Mouse (Mus musculus): Measurements from ENCODE around the gene Prkcsh. TPM values are rescaled to one million over a fixed set of nuclear protein-coding genes. Genes with fewer than 3 reads are reported as not detected.

Prkcsh gene
- polyA plus RNA-seq, 1 experiment from 2014 or later: 111 TPM

DNA sequence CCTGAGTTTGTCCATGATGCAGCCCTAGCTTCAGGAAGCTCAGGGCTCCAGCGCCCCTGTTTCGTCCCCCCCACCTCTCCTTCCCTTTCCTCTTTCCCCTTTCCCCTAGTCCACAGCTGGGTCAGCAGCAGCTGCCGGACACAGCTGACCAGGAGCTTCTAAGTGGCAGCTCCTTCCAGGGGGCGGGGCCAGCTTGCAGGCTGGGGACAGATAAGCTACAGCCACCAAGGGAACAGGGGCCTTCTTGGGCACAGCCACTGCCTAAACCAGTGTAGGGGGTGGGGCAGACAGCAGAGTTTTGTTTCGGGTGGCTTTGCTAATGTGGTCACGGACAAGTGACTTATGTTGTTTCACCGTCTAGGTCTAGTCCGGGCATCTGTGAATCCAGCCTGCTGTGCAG is 39.2 kb upstream of the Prkcsh start, which contains the start of gene Epor:
Gene Epor (minus strand): TSS at position 90 of the 400 bp plus-strand sequence.
- Histone ChIP-seq H3K36me3 (peaks cover 7% of the 10 kb centered on the region; the same call in 1 of the 2 replicates), H3K4me3 (peak within 1 kb of the TSS; percentile 54), H3K27ac (peak within 1 kb of the TSS; percentile 72), H3K4me1 (peaks cover 46% of the 10 kb centered on the region), H3K9me3 (replicated peaks) (no peaks in the 10 kb centered on the region), H3K27me3 (ENCODE audit: low read depth, poor library complexity, severe bottlenecking) (peaks cover 59% of the 10 kb centered on the region)
- peak; percentile 59 for DNase-seq (ENCODE audit: low spot score)
- WGBS: 24% methylated on average over 8 of the region's 8 CpGs

DNA sequence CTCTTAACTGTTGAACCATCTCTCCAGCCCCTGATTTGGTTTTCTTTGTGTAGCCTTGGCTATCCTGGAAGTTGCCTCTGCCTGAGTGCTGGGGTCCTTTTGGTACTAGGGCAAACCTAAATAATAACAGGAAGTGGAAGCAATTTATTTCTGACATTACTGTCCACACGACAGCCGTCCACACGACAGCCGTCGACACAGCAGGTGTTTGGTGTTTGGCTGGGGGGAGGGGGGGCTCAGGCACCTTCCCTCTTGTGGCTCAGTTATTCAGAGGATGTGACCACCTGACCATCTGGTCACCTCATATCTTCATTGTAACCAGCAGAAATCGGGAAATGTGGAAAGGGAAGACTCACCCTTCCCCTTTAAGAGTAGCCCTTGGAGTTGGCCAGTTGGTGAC is 33.7 kb upstream of the Prkcsh start:
- Histone ChIP-seq H3K27ac (no peak overlapping the region), H3K4me1 (peaks cover 4% of the 10 kb centered on the region), H3K36me3 (0 out of 2 replicates have a peak, but pooled peaks cover 1% of the 10 kb centered on the region), H3K4me3 (no peak overlapping the region), H3K27me3 (ENCODE audit: low read depth, poor library complexity, severe bottlenecking) (peaks cover 4% of the 10 kb centered on the region), H3K9me3 (replicated peaks) (no peaks in the 10 kb centered on the region)
- no peak for DNase-seq (ENCODE audit: low spot score)
- 74% methylated on average over 6 of the region's 6 CpGs for WGBS

GRCm38 (mm10) chr9:21969304-21969703 is 33.3 kb upstream of the Prkcsh start:
- no peak overlapping the region for H3K4me3 ChIP-seq
- H3K27ac ChIP-seq: no peak overlapping the region
- 0 out of 2 replicates have a peak, but pooled peaks cover 3% of the 10 kb centered on the region for H3K36me3 ChIP-seq
- H3K27me3 ChIP-seq (ENCODE audit: low read depth, poor library complexity, severe bottlenecking): peaks cover under 1% of the 10 kb centered on the region; the same call in 1 of the 2 replicates
- no peak for DNase-seq (ENCODE audit: low spot score)
- no peaks in the 10 kb centered on the region for H3K9me3 ChIP-seq (replicated peaks)
- peaks cover 4% of the 10 kb centered on the region for H3K4me1 ChIP-seq
- WGBS: 90% methylated on average over 4 of the region's 4 CpGs

- H3K27me3 ChIP-seq (ENCODE audit: low read depth, poor library complexity, severe bottlenecking): peaks cover 8% of the 10 kb centered on the region; the same call in 1 of the 2 replicates
- 90% methylated on average over 10 of the region's 10 CpGs for WGBS
- H3K4me3 ChIP-seq: no peak overlapping the region
- H3K9me3 ChIP-seq (replicated peaks): no peaks in the 10 kb centered on the region
- no peak for DNase-seq (ENCODE audit: low spot score)
- peaks cover 8% of the 10 kb centered on the region; the same call in 1 of the 2 replicates for H3K36me3 ChIP-seq
- H3K27ac ChIP-seq: no peak overlapping the region
- no peaks in the 10 kb centered on the region for H3K4me1 ChIP-seq
Measured at GRCm38 (mm10) chr9:21976626-21977175, 25.9 kb upstream of the Prkcsh start.

DNA sequence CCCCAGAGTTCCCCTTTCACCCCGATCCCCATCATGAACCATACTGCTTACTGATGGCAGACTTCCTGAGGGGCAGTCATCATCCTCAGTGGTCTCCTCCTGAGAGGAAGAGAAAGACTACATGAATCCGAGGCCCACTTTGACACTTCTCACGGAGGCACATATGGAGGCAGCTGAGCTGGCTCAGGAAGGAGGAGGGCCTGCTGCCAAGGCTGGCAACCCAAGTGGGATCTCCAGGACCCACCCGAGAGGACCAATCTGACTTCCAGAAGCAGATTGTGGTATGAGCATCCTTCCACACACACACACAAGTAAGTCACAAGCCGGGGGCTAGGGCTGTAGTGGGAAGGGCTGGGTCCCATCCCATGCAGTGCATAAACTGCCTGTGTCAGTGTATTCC is 25.3 kb upstream of the Prkcsh start:
- 93% methylated on average over 5 of the region's 5 CpGs for WGBS
- Histone ChIP-seq H3K27me3 (ENCODE audit: low read depth, poor library complexity, severe bottlenecking) (peaks cover 8% of the 10 kb centered on the region; the same call in 1 of the 2 replicates), H3K4me1 (no peaks in the 10 kb centered on the region), H3K9me3 (replicated peaks) (no peaks in the 10 kb centered on the region), H3K4me3 (no peak overlapping the region), H3K36me3 (peaks cover 8% of the 10 kb centered on the region; the same call in 1 of the 2 replicates), H3K27ac (no peak overlapping the region)
- no peak for DNase-seq (ENCODE audit: low spot score)

DNA sequence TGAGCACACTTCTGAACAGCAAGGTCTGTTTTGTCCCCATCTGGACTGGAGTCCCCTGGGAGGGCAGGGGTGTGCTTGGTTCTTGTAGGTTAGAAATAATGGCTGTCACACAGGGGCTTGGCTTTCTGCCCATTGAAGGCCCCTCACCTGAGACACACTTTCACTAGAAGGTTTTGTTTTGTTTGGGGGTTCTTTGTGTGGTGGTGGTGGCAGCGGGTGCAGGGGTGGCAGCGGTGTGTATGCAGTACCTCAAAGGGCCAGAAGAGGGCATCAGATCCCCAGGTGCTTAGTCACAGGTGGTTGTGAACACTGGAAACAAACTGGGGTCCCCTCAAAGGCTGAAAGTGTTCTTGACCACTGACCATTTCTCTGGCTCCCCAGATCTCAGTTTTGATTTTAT is 24.6 kb upstream of the Prkcsh start:
- Histone ChIP-seq H3K4me3 (no peak overlapping the region), H3K27me3 (ENCODE audit: low read depth, poor library complexity, severe bottlenecking) (peaks cover 8% of the 10 kb centered on the region; the same call in 1 of the 2 replicates), H3K36me3 (peaks cover 8% of the 10 kb centered on the region; the same call in 1 of the 2 replicates), H3K27ac (no peak overlapping the region), H3K4me1 (no peaks in the 10 kb centered on the region), H3K9me3 (replicated peaks) (no peaks in the 10 kb centered on the region)
- DNase-seq (ENCODE audit: low spot score): peak; percentile 51
- 18% methylated on average over 2 of the region's 2 CpGs for WGBS

DNA sequence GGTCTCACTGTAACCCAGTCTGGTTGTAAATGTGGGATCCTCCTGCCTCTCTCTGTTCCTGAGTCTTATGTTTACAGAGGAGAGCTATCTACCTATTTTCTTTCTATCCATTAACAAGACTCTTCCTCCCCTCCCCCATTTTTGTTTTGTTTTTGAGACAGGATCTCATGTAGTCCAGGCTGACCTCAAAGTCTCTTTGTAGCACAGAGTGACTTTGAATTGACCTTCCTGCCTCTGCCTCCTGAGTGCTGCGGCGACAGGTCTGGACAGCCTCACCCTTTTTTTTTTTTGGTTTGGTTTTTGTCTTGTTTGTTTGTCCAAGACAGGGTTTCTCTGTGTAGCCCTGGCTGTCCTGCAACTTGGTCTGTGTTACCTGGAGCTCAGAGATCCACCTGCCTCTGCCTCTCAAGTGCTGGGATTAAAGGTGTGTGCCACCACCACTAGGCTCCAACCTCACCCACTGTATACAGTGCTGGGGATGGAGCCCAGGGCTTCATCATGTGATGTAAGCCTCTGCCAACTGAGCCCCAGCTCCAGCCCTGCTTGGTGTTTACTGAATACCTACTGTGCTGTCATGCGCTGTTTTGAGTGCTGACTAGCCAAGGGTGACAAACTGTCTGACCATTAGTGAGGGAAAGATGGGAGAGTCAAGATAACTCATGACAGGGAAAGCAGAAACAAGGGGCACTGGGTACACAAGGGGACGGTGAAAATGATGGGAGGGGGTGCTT is 24.0 kb upstream of the Prkcsh start:
- H3K4me3 ChIP-seq: no peak overlapping the region
- WGBS: 94% methylated on average over 4 of the region's 4 CpGs
- no peak overlapping the region for H3K27ac ChIP-seq
- no peaks in the 10 kb centered on the region for H3K9me3 ChIP-seq (replicated peaks)
- no peak for DNase-seq (ENCODE audit: low spot score)
- peaks cover 8% of the 10 kb centered on the region; the same call in 1 of the 2 replicates for H3K36me3 ChIP-seq
- H3K4me1 ChIP-seq: no peaks in the 10 kb centered on the region
- peaks cover 13% of the 10 kb centered on the region for H3K27me3 ChIP-seq (ENCODE audit: low read depth, poor library complexity, severe bottlenecking)

DNA sequence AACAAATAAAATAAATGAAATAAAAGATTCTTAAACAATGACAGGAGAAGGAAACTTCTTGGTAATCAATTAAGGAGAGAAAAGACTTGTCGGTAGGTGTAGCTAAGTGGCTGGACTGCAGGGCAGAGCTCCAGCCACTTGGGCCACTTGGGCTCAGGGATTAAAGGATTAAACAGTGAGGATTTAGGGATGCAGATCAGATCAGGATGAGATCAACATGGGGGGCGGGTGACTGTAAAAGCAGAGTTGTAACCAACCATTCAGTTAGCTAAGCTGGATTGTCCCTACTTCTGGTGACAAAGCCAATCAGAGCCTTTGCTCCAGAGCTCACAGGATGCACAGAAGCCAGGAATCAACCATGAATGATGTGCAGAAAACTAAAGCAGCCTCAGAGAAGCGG is 18.7 kb upstream of the Prkcsh start:
- no peak overlapping the region for H3K27ac ChIP-seq
- no peak for DNase-seq (ENCODE audit: low spot score)
- H3K9me3 ChIP-seq (replicated peaks): no peaks in the 10 kb centered on the region
- no peak overlapping the region for H3K4me3 ChIP-seq
- H3K4me1 ChIP-seq: peaks cover 12% of the 10 kb centered on the region
- peaks cover 66% of the 10 kb centered on the region for H3K27me3 ChIP-seq (ENCODE audit: low read depth, poor library complexity, severe bottlenecking)
- peaks cover 5% of the 10 kb centered on the region; the same call in 1 of the 2 replicates for H3K36me3 ChIP-seq
- 31% methylated on average over 3 of the region's 3 CpGs for WGBS

- H3K4me1 ChIP-seq: peaks cover 30% of the 10 kb centered on the region
- DNase-seq (ENCODE audit: low spot score): no peak
- WGBS: 9% methylated on average over 36 of the region's 36 CpGs
- H3K36me3 ChIP-seq: no peaks in the 10 kb centered on the region
- no peak overlapping the region for H3K27ac ChIP-seq
- H3K27me3 ChIP-seq (ENCODE audit: low read depth, poor library complexity, severe bottlenecking): peaks cover 97% of the 10 kb centered on the region
- H3K4me3 ChIP-seq: peak overlapping the region; percentile 59
- no peaks in the 10 kb centered on the region for H3K9me3 ChIP-seq (replicated peaks)
Measured at GRCm38 (mm10) chr9:21987592-21988342, 14.8 kb upstream of the Prkcsh start.

DNA sequence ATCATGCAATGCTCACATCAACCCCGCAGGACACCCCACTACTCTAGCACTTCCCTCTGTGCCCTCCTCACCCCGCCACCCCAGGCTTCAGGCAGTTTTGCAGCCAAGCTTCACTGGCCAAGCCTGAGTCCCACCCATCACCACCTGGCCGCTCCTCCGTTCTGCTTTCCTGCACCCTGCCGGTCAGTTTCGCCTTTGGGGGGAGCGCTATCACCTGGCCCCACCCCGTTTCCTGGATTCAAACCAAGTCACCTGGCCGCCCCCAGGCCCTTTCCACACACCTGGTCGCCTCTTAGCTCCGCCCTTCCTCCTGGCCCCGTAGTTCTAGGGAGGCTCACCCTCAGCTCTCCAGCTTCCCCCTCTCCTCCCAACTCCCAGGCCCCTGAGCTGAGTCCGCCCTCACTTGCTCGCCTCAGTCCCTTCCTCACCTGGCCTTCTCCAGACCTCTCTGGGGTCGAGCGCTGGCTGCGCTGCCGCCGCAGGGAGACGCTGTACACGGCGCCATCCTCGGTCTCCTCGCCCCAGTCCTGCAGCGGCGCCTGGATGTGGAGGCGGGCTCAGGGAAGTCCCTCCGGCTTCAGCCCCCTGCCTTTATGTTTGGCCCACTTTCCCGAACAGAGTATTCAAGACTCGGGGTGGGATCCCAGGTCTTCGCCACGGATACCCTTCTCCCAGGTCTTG is 14.0 kb upstream of the Prkcsh start:
- peak overlapping the region; percentile 59 for H3K4me3 ChIP-seq
- peak; percentile 62 for DNase-seq (ENCODE audit: low spot score)
- peaks cover 100% of the 10 kb centered on the region for H3K27me3 ChIP-seq (ENCODE audit: low read depth, poor library complexity, severe bottlenecking)

DNA sequence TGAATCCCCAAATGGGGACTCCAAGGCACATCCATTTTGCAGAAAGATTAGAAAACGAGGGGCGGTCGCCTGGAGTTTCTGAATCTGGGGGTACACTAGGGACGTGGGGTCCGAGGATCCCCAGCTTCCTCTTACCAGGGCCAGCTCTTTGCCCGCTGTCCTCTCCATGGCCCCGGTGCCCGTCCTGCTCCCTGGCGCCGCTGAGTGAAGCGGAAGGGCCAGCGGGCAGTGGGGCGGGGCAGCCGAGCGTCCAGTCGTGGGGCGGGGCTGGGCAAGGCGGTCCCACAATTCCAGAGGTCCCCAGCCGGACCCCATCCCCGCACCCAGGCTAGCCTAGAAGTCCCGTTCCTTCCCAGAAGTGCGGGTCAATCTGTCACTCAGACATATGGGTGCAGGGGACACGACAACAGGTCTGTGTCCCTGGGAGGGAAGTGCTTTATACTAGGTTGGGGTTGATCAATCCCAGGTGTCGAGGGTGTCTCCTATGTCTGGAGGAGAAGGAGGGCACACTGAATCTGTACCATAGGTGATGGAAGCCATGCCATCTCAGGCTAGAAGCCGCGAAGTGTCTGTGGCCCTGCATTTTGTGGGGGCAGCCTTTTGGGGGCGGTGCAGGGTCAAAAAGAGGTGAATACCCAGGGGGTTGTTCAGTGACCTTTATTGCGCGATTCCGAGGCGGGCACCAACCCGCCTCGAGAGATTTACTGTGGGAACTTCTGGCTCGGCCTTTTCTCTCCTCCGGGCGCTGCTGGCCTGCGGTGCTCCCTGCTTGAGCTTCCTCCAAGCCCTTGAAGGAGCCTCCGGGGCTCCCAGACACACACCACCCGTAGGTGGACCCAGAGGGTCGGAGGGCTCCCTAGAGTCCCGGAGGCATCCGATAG is 13.1 kb upstream of the Prkcsh start, which contains the start of gene Rgl3:
Gene Rgl3 (minus strand): TSS at position 217 of the 881 bp plus-strand sequence.
- Histone ChIP-seq H3K4me3 (peak within 1 kb of the TSS; percentile 59), H3K36me3 (no peaks in the 10 kb centered on the region), H3K27me3 (ENCODE audit: low read depth, poor library complexity, severe bottlenecking) (peaks cover 95% of the 10 kb centered on the region), H3K9me3 (replicated peaks) (no peaks in the 10 kb centered on the region), H3K4me1 (peaks cover 30% of the 10 kb centered on the region), H3K27ac (peak within 1 kb of the TSS; percentile 40; the same call in 1 of the 2 replicates)
- under 1% methylated on average over 42 of the region's 42 CpGs for WGBS
- DNase-seq (ENCODE audit: low spot score): peak; percentile 76

More for the DNA sequence above, 14.0 kb upstream of the Prkcsh start:
- WGBS: 2% methylated on average over 32 of the region's 32 CpGs
- Histone ChIP-seq H3K27ac (0 out of 2 replicates have a peak overlapping the region, but pooled peaks have one; percentile 40), H3K36me3 (no peaks in the 10 kb centered on the region), H3K4me1 (peaks cover 30% of the 10 kb centered on the region), H3K9me3 (replicated peaks) (no peaks in the 10 kb centered on the region)

Measured in limb, embryonic 10.5 days (tissue).